Mouse (Mus musculus) left cerebral cortex, postnatal 10 days (tissue): Measurements from ENCODE around the gene Emc3. TPM values are rescaled to one million over a fixed set of nuclear protein-coding genes. Genes with fewer than 3 reads are reported as not detected.

Experiments
- DNase-seq, 2 experiments: peaks; one replicate each; pipeline ENCODE4 v3.0.0; 2021 to 2022; ENCODE audit warnings: low spot score in 2 of 2, mixed read lengths in 1 of 2; ENCODE audit errors: extremely low spot score in 1 of 2
- intact Hi-C: fragments of 180-260 bp; cut with DNase I; formaldehyde crosslinking; loops from one replicate; pipeline ENCODE4 v1.15.1; 2025
- total RNA-seq, 2 experiments: library from RNA; stranded (reverse); gene quantifications; 2 replicates each; pipeline ENCODE4 v1.2.3; 2021

The Emc3 gene
- total RNA-seq, 2 experiments from 2014 or later = 78.8 to 79.2 TPM

DNA sequence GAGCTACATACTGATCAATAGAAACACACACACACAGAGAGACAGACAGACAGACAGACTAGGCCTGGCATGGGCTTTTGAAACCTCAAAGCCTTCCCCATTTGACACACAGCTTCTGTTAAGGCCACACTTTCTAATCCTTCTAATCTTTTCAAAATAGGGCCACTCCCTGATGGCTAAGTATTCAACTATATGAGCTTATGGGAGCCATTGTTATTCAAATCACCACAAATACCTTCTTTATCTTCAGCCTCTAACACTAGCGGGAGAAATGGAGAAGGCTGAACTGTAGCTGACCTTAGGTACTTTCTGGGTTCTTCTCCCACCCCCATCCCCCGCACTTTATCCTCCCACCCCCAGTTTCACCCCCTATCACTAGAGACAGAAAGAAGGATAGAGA is 28.7 kb downstream of the Emc3 start:
- no peak for DNase-seq
- intact Hi-C loops = loop anchor here (5.0 kb wide), 1 partner anchor 104 kb away; no protein-coding TSS in a partner anchor

GRCm38 (mm10) chr6:113501388-113502084 is 29.9 kb downstream of the Emc3 start, which contains the start of gene Prrt3:
Gene Prrt3, minus strand, starts transcription at chr6:113501931.
- peak; percentile 59 to 80 for DNase-seq
- intact Hi-C loops = loop anchor here (5.0 kb wide), 1 partner anchor 106 kb away; no protein-coding TSS in a partner anchor

DNA sequence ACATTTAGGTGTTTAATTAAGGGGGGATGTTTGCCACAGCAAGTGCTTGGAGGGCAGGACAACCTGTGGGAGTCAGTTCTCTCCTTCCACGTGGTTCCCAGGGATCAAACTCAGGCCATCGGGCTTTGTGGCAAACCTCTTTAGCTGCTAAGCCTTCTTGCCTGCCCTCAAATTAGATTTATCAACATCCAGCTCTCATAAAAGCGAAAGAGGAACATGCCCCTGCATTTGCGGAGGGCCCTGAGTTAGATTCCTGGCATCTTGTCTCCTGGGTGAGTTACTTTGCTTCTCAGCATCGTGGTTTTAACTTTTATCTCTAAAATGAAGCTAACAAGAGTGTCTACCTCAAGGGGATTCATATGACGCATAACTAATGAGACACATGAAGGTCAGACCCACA is 32.1 kb downstream of the Emc3 start:
- intact Hi-C loops = no loop called here
- DNase-seq = no peak

DNA sequence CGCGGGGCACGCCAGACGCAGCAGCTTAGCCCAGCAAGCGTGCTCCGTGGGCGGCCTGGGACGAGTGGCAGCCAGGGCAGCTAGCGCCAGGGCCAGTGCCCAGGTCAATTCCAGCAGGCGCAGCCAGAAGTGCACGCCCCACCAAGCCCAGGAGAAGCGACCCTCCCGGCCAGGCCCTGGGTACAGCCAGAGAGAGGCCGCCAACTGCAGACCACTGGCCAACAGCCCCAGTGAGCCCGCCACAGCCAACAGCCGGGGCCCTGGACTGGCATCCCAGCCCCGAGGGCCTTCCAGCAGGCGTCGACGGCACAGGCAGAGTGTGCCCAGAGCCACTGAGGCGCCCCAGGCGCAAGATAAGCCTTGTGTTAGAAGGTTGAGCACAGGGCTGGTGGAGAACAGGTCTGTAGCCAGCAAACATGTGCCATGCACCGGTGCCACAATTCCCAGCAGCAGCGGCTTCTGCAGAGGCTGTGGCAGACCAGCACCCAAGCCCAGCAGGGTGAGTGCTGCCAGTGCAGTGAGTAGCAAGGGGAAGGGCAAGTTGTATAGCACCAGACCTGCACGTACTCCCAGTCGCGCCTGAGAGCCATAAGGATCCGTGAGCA is 36.3 kb downstream of the Emc3 start:
- intact Hi-C loops = no loop called here
- DNase-seq = no peak

- peak; percentile 52 to 90 for DNase-seq
- intact Hi-C loops = no loop called here
Measured at GRCm38 (mm10) chr6:113494258-113494788, 37.1 kb downstream of the Emc3 start.

DNA sequence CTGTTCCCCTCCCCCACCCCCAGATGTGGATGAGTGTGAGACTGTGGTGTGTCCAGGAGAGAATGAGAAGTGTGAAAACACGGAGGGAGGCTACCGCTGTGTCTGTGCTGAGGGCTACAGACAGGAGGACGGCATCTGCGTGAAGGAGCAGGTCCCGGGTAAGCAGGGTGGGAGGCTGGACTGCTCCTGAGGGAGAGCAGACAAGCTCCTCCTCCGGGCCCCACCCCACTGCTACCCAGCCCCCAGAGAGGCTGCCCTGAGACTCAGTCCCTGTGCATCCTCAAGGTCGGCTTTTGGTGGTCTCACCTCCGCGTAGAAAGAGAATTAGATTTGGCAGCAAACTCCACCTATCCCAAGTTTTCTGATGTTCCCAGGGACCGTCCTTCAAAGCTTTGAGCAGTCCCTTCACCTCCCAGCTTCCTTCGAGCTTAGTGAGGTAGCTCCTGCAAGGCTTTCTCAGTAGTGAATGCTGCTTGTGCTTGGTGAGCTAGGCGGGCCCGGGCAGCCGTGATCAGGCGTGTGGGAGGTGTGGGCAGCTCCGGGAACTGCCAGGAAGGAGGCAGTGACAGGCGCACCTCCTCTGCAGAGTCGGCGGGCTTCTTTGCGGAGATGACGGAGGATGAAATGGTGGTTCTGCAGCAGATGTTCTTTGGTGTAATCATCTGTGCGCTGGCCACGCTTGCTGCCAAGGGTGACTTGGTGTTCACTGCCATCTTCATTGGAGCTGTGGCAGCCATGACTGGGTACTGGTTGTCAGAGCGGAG is 39.2 kb downstream of the Emc3 start:
- DNase-seq = no peak
- intact Hi-C loops = no loop called here

DNA sequence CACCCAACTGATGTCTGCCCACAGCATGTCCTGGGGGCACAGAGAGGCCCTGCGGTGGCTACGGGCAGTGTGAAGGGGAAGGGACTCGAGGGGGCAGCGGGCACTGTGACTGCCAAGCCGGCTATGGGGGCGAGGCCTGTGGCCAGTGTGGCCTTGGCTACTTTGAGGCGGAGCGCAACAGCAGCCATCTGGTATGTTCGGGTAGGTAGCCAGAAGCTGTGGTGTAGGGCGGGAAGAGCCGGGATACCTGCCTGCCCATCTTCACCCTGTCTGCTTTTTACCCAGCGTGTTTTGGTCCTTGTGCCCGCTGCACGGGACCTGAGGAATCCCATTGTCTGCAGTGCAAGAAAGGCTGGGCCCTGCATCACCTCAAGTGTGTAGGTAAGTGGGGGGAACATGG is 42.0 kb downstream of the Emc3 start:
- intact Hi-C loops = no loop called here
- no peak for DNase-seq

DNA sequence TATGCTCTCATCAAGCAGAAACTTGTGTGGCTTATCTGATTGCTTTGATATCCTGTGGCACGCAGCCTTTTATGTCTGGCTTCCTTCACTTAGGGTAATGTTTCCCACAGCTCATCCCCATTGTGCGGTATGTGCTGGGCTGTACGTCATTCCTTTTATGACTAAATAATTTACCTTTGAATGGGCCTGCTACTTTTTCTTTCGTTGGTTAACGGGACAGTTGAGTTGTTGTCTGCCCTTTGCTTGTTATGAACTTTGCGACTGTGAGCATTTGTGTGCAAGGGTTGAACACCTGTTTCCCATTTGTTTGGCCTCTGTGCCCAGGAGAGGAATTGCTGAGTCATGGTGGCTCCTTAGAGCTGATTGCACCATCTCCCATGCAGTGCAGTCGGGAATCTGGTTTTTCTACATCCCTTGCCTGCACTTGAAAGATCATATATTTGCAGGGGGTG is 44.3 kb downstream of the Emc3 start:
- intact Hi-C loops = no loop called here

DNA sequence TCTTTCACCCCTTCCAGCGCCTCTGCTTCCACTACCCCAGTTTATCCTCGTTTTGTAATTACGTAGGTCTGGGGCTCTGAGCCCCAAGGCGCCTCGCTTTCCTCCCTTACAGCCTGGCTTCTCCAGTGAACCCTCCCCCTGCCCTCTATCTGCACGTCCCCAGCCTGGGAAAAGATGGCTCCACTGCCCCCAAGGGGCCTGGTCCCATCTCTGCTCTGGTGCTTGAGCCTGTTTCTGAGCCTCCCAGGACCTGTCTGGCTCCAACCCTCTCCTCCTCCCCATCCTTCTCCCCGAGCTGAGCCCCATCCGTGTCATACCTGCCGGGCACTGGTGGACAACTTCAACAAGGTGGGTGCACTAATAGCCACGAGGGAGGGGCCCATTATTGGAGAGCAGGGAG is 47.7 kb downstream of the Emc3 start:
- no peak for DNase-seq
- intact Hi-C loops = no loop called here

More for the DNA sequence above, 44.3 kb downstream of the Emc3 start:
- no peak for DNase-seq

DNA sequence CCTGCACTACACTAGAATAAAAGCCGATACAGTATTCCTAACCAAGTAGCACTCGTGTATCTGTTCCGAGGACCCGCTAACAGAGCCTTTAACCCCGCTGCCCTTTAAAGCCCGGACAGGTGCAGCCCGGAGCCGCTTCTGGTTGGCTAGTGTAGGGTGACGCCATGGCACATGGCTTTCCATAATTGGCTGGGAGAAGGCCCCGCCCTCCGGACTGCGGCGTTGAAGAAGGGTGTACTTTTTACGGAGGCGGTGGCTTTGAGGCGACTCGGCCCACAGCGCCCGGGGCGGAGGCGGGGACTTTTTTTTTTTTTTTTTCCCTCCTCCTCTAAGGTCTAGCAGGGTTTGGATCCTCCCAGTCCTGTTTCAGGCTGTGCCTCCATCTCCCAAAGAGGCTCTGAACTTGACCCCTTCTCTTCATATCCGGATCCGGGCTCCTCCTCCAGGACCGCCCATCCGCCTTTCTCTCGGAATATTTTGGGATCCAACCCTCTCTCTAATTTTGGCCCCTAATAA is 48.3 kb downstream of the Emc3 start, which contains the start of gene Creld1:
Creld1 (plus strand) TSS at position 198 of the 516 bp plus-strand sequence.
- DNase-seq = peak; percentile 94 to 97
- intact Hi-C loops = no loop called here

GRCm38 (mm10) chr6:113482477-113483099 is 48.9 kb downstream of the Emc3 start:
- intact Hi-C loops = no loop called here
- peak in 1 of 2 experiments; percentile 72 for DNase-seq

DNA sequence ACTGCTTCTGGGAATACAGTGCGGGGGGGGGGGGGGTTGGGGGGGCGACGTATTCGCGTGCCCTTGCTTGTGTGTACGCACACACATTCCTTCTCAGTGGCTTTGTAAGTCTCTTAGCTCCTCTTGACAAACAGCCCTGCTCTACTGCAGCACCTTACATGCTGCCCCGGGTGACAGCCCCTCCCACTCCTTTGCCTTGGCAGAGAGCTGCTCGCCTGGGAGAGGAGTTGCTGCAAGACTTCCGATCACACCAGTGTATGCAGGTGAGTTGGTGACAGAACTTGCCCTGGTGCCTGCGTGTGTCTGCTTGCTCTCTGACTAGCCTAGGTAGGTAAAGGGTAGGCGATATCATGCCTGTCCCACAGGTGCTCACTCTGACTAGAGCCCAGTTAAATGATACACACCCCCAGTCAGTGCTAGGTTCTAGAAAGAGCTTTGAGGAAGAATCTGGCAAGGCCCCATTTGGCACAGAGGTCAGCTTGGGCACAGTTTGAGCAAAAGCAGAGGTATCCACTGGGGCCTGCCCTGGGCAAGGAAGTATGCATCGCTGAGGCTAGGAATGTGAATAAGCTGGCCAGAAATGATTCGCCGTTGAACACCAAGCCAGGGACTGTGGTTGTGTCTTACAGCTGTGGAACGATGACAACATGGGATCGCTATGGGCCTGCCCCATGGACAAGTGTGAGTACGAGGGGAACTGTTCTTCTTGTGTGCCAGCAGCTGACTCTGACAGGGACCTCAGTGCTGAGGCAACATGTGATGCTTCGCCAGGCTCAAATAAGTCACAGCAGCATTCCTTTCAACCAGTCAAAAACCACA is 50.7 kb downstream of the Emc3 start:
- intact Hi-C loops = no loop called here
- DNase-seq = no peak

- intact Hi-C loops = no loop called here
- DNase-seq = no peak
Measured at GRCm38 (mm10) chr6:113478906-113479305, 52.5 kb downstream of the Emc3 start.

DNA sequence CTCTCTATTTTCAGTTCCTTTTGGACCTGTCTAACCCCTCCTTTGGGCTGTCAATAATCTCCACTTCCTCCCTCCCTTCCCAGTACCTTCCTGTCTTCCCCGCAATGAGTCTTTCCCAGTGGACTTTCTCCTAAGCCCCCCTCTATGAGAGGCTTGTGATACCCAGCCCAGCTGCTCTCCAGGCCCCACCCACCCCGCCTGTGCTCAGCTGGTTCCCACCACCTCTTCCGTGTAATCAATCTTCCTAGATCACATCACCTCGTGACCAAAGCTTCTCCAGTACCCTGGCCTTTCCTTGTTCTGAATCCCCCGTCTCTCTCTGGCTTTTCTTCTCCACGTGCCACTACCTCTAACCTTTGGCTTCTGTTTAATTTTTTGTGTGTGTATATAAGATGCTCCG is 54.1 kb downstream of the Emc3 start:
- intact Hi-C loops = no loop called here
- DNase-seq = no peak

DNA sequence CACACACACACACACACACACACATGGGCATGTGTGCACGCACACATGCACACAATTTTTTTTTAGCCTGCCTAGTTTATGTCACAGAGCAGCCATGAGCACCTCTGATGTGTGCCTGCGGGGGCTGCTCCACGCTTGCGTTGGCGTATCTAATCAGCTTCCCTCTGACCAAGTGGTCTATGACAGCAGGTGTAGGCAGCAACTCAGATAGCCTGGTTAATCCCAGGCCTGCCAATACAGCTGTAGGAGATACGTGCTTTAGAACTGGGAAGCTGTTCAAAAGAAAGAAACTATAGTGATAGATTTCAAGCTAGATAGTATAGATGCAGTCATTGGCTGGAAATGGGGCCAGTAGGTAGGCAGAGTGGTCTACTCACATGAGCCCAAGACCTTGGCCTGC is 57.7 kb downstream of the Emc3 start:
- no peak for DNase-seq
- intact Hi-C loops = loop anchor here (5.0 kb wide), 1 partner anchor 36 kb away; the partner anchor contains the start of gene Cidec

GRCm38 (mm10) chr6:113473246-113473645 is 58.2 kb downstream of the Emc3 start:
- DNase-seq = no peak
- intact Hi-C loops = loop anchor here (5.0 kb wide), 1 partner anchor 36 kb away; the partner anchor contains the start of gene Cidec

DNA sequence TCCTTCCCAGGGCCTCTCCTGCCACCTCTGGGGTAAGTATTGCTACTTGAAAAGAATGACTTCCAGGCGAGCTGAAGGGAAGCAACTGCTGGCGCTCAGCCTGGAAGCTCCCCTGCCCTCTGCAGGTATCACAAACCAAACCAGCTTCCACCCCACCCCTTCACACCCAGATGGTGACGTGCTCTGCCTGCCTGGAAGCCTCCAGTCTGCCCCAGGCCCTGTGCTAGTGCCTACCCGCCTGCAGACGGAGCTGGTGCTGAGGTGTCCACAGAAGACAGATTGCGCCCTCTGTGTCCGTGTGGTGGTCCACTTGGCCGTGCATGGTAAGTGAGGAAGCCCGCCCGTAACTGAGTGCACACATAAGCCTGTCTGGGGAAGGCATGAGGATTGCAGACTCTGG is 59.4 kb downstream of the Emc3 start:
- intact Hi-C loops = loop anchor here (5.0 kb wide), 1 partner anchor 35 kb away; the partner anchor contains the start of gene Cidec

More for the DNA sequence above, 59.4 kb downstream of the Emc3 start:
- no peak for DNase-seq
